In genomic region chr2:139612410-139613107, GRCm38 (mm10) we compare ENCODE assay signal across 15 mouse cellular contexts.
DNase-seq lines count a peak whose midpoint lies in the region; ATAC-seq lines count a peak whose summit lies in the region.
"Had no signal": no experiment of that assay in that cellular context is flagged by ENCODE, and none has a peak within 500 bp of the region (broad histone marks: within the 10 kb centered on the region; RNA-seq: fewer than 3 reads in every experiment).

No protein-coding gene starts in this region.

- no peaks in the 10 kb centered on the region for H3K9me3 ChIP-seq in kidney, embryonic 15.5 days (replicated peaks)
- no peaks in the 10 kb centered on the region; the same call in 1 of the 2 replicates for H3K9me3 ChIP-seq in limb, embryonic 13.5 days
- H3K9me3 ChIP-seq: embryonic facial prominence, embryonic 12.5 days; midbrain, embryonic 12.5 days had no signal

- H3K4me3 ChIP-seq in kidney, embryonic 15.5 days (replicated peaks), result no peak overlapping the region
- H3K4me3 ChIP-seq in limb, embryonic 13.5 days, result no peak overlapping the region
- H3K4me3 ChIP-seq: embryonic facial prominence, embryonic 12.5 days; midbrain, embryonic 12.5 days had no signal

- no peak overlapping the region for H3K9ac ChIP-seq in kidney, embryonic 15.5 days
- peak overlapping the region; percentile 5; the same call in 1 of the 2 replicates for H3K9ac ChIP-seq in limb, embryonic 13.5 days
- H3K9ac ChIP-seq: embryonic facial prominence, embryonic 12.5 days; midbrain, embryonic 12.5 days had no signal

- H3K4me1 ChIP-seq in kidney, embryonic 15.5 days, result peaks cover 34% of the 10 kb centered on the region
- peaks cover 58% of the 10 kb centered on the region for H3K4me1 ChIP-seq in limb, embryonic 13.5 days

- 0 out of 2 replicates have a peak, but pooled peaks cover 3% of the 10 kb centered on the region for H3K27me3 ChIP-seq in kidney, embryonic 15.5 days
- 0 out of 2 replicates have a peak, but pooled peaks cover 5% of the 10 kb centered on the region for H3K27me3 ChIP-seq in limb, embryonic 13.5 days
- H3K27me3 ChIP-seq: embryonic facial prominence, embryonic 12.5 days had no signal

- no peak overlapping the region; the same call in 1 of the 2 replicates for H3K4me2 ChIP-seq in kidney, embryonic 15.5 days
- H3K4me2 ChIP-seq in limb, embryonic 13.5 days (replicated peaks), result peak overlapping the region; percentile 35
- H3K4me2 ChIP-seq: embryonic facial prominence, embryonic 12.5 days; heart, embryonic 11.5 days; midbrain, embryonic 12.5 days had no signal

- WGBS in kidney, embryonic 15.5 days, result 29% methylated on average over 10 of the region's 10 CpGs
- 23% methylated on average over 10 of the region's 10 CpGs for WGBS in limb, embryonic 13.5 days

- peak; percentile 54 for DNase-seq in adrenal gland, adult 2 months
- DNase-seq in adrenal gland, postnatal 4 days (ENCODE audit: low spot score in 2 of 2), result no peak
- no peak for DNase-seq in kidney, adult 11 months
- DNase-seq in adrenal gland, adult 8-10 months, result peak; percentile 35
- no peak for DNase-seq in left cerebral cortex, postnatal 10 days (ENCODE audit: extremely low spot score in 1 of 2, low spot score in 2 of 2)
- DNase-seq in layer of hippocampus, adult 8-10 months (ENCODE audit: low spot score in 2 of 2), result no peak
- DNase-seq: cerebellum, adult 11 months; kidney, adult 18-20 months; layer of hippocampus, adult 9-11 months; liver had no signal

- H3K36me3 ChIP-seq in kidney, embryonic 15.5 days, result no peaks in the 10 kb centered on the region
- H3K36me3 ChIP-seq in limb, embryonic 13.5 days, result no peaks in the 10 kb centered on the region
- H3K36me3 ChIP-seq: embryonic facial prominence, embryonic 12.5 days; midbrain, embryonic 12.5 days had no signal

- peak; percentile 68; the same call in 1 of the 2 replicates for ATAC-seq in kidney, embryonic 15.5 days (replicated peaks; ENCODE audit: low FRiP score)
- ATAC-seq in limb, embryonic 13.5 days (ENCODE audit: low FRiP score, low read depth), result no peak

- intact Hi-C loops in left cerebral cortex, postnatal 10 days (cut with DNase I), result no loop called here

- no peak overlapping the region for H3K27ac ChIP-seq in kidney, embryonic 15.5 days
- no peak overlapping the region for H3K27ac ChIP-seq in limb, embryonic 13.5 days
- H3K27ac ChIP-seq: embryonic facial prominence, embryonic 12.5 days; midbrain, embryonic 12.5 days had no signal

Comparison
In these comparisons a context has a peak if more than half of its experiments do, and no peak if none do; other contexts are left out.
1. DNase-seq: peak in adrenal gland, adult 2 months (single experiment) and adrenal gland, adult 8-10 months (single experiment); none in adrenal gland, postnatal 4 days (0 of 2), kidney, adult 11 months (single experiment), left cerebral cortex, postnatal 10 days (0 of 2) and layer of hippocampus, adult 8-10 months (0 of 2).